Mouse (Mus musculus) midbrain, postnatal 0 days (tissue): ENCODE results near the gene Ppp2r5e. TPM values are rescaled to one million over a fixed set of nuclear protein-coding genes. Genes with fewer than 3 reads are reported as not detected.

Source experiments
- ATAC-seq: fragments of 200-750 bp; cut with Nextera tagmentation; 2 replicates; pipeline ENCODE4 v1.8.0; 2017; ENCODE audit warnings: moderate number of reproducible peaks, mild to moderate bottlenecking, moderate TSS enrichment, moderate library complexity; ENCODE audit not compliant: low FRiP score
- DNase-seq: peaks from one replicate; pipeline ENCODE4 v3.0.0-alpha.2; 2015; ENCODE audit warnings: low spot score
- H3K27ac ChIP-seq: fragments of 300-500 bp; sonication (generic); 2 replicates; pipeline ENCODE4 v1.5.1; 2014; ENCODE audit warnings: low read depth, mild to moderate bottlenecking, low read length, mixed read lengths
- H3K27me3 ChIP-seq: fragments of 300-500 bp; sonication (generic); 2 replicates; pipeline ENCODE4 v1.6.1; 2014; ENCODE audit warnings: low read length, control low read depth, mixed read lengths; ENCODE audit not compliant: insufficient read depth
- H3K36me3 ChIP-seq: fragments of 300-500 bp; sonication (generic); 2 replicates; pipeline ENCODE4 v1.6.1; 2014; ENCODE audit warnings: low read length, control low read depth, mixed read lengths; ENCODE audit not compliant: insufficient read depth
- H3K4me1 ChIP-seq: fragments of 300-500 bp; sonication (generic); 2 replicates; pipeline ENCODE4 v1.6.1; 2014; ENCODE audit warnings: mild to moderate bottlenecking, control low read depth, antibody characterized with exemption, low read length, mixed read lengths; ENCODE audit not compliant: insufficient read depth
- H3K4me2 ChIP-seq: fragments of 300-500 bp; sonication (generic); 2 replicates; pipeline ENCODE4 v1.6.1; 2014; ENCODE audit warnings: low read depth, mild to moderate bottlenecking, low read length, mixed read lengths; ENCODE audit not compliant: poor library complexity, severe bottlenecking
- H3K4me3 ChIP-seq: fragments of 300-500 bp; sonication (generic); 2 replicates; pipeline ENCODE4 v1.5.1; 2014; ENCODE audit warnings: low read depth, mild to moderate bottlenecking, low read length, moderate library complexity
- H3K9ac ChIP-seq: fragments of 300-500 bp; sonication (generic); replicated peaks from 2 replicates; pipeline ENCODE4 v1.6.1; 2014; ENCODE audit warnings: mild to moderate bottlenecking, low read length, moderate library complexity, mixed read lengths; ENCODE audit not compliant: poor library complexity, severe bottlenecking
- H3K9me3 ChIP-seq: fragments of 300-500 bp; sonication (generic); 2 replicates; pipeline ENCODE4 v1.6.1; 2016; ENCODE audit warnings: low read length, control low read depth
- CTCF ChIP-seq: IDR thresholded peaks from 2 replicates; pipeline ENCODE4 v1.5.1; 2016; ENCODE audit warnings: antibody characterized with exemption, mild to moderate bottlenecking
- WGBS: fragments of 180-500 bp; shearing (Covaris S2); extraction: QIAGEN DNeasy Blood & Tissue Kit; methylation state at CpG from one replicate; pipeline ENCODE4 v1.1.7; 2014; 5-methylcytosine and 5-hydroxymethylcytosine counted together
- polyA plus RNA-seq: library from polyadenylated mRNA; unstranded; fragments of >200 nt; fragmentation: Nextera tagmentation; extraction: Ambion mirVana; gene quantifications from 2 replicates; pipeline ENCODE4 v1.2.1, GENCODE M21; 2015
- total RNA-seq: library from RNA; depleted of rRNA; stranded (reverse); fragments of >200 nt; gene quantifications from 2 replicates; pipeline ENCODE4 v1.2.3, GENCODE M21; 2014

The Ppp2r5e gene
- total and polyA plus RNA-seq, 2 experiments from 2014 or later: 22.8 to 32.9 TPM

- Histone ChIP-seq H3K36me3 (peaks cover 8% of the 10 kb centered on the region; the same call in 1 of the 2 replicates), H3K4me3 (peak overlapping the region; percentile 100; the same call in 1 of the 2 replicates), H3K9ac (no peak overlapping the region), H3K27me3 (no peaks in the 10 kb centered on the region), H3K27ac (no peak overlapping the region), H3K9me3 (no peaks in the 10 kb centered on the region), H3K4me2 (peak overlapping the region; percentile 80), H3K4me1 (peaks cover 5% of the 10 kb centered on the region; the same call in 1 of the 2 replicates)
- 73% methylated on average over 4 of the region's 4 CpGs for WGBS
- ATAC-seq (no peak), DNase-seq (no peak)
- no peak for TF ChIP-seq CTCF
These were observed 2.2 kb downstream of the Ppp2r5e start for GRCm38 (mm10) chr12:75593817-75594216.

DNA sequence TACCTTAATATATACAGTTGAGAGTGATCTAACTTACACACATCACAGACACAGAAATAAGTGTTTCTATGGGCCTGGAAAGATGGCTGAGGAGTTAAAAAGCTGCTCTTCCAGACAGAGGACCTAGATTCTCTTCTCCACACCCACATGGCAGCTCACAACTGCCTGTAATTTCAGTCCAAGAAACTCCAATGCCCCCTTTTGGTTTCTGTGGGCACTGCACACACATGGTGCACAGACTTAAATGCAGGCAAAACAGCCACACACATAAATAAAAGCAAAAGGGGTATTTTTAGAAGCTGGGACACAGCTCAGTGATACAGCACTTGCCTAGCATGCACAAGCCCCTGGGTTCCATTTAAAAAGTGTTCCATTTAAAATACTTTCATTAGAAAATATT, 8.5 kb downstream of the Ppp2r5e start:
- H3K36me3 ChIP-seq: peaks cover 22% of the 10 kb centered on the region
- H3K4me2 ChIP-seq: no peak overlapping the region
- TF ChIP-seq CTCF: peak; percentile 23; the same call in 1 of the 2 replicates
- no peak for ATAC-seq
- no peak overlapping the region for H3K4me3 ChIP-seq
- no peaks in the 10 kb centered on the region for H3K27me3 ChIP-seq
- no peaks in the 10 kb centered on the region for H3K9me3 ChIP-seq
- no peak overlapping the region for H3K27ac ChIP-seq
- no peaks in the 10 kb centered on the region for H3K4me1 ChIP-seq
- H3K9ac ChIP-seq: no peak overlapping the region
- no peak for DNase-seq

DNA sequence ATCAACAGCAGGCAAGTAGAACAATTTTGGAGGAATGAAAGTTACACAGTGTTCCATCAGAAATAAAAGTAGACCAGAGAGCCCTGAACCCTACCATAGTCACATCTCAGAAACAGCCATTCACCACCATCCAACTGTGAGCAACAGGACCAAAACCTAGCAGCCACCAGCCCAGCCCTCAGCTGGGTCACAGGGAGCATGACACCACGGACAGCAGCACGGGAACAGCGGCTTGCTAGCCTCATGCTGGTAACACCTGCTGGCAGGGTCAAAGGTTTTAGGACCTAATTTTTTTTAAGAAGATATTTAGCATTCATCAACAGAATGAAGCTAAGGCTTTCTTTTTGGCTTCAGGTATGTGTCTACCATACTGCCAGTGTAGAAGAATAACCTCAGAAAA, 12.3 kb downstream of the Ppp2r5e start:
- H3K27ac ChIP-seq: no peak overlapping the region
- no peak overlapping the region for H3K4me3 ChIP-seq
- no peak for TF ChIP-seq CTCF
- no peak for DNase-seq
- no peak for ATAC-seq
- no peaks in the 10 kb centered on the region for H3K4me1 ChIP-seq
- no peak overlapping the region for H3K9ac ChIP-seq
- WGBS: 79% methylated on average over 3 of the region's 3 CpGs
- no peak overlapping the region for H3K4me2 ChIP-seq
- H3K9me3 ChIP-seq: no peaks in the 10 kb centered on the region
- peaks cover 17% of the 10 kb centered on the region for H3K36me3 ChIP-seq
- H3K27me3 ChIP-seq: no peaks in the 10 kb centered on the region

- no peak overlapping the region for H3K4me2 ChIP-seq
- no peaks in the 10 kb centered on the region for H3K4me1 ChIP-seq
- no peak overlapping the region for H3K27ac ChIP-seq
- no peak for TF ChIP-seq CTCF
- H3K27me3 ChIP-seq: no peaks in the 10 kb centered on the region
- ATAC-seq: no peak
- H3K4me3 ChIP-seq: no peak overlapping the region
- WGBS: 99% methylated on average over 2 of the region's 2 CpGs
- H3K9ac ChIP-seq: no peak overlapping the region
- no peak for DNase-seq
- H3K9me3 ChIP-seq: no peaks in the 10 kb centered on the region
- peaks cover 7% of the 10 kb centered on the region; the same call in 1 of the 2 replicates for H3K36me3 ChIP-seq
These were observed 17.0 kb downstream of the Ppp2r5e start for GRCm38 (mm10) chr12:75579076-75579475.

DNA sequence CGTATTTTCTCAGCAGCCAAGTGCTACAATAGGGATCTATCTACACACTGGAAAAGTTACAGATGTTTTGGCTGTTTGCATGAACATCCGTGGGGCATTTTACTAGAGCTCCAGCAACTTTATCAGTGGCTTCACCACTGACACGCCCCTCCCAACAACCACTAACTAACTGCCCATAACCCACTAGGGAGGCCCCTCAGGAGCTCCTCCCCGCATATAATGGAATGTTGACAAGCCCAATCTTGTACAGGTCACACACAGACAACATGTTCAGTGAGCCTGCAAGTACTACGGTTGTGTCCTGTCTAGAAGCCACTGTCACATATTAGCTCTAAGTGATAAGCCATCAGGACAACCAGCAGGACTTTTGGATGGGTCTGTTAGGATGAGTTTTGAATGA, 18.8 kb downstream of the Ppp2r5e start:
- H3K27me3 ChIP-seq: no peaks in the 10 kb centered on the region
- no peak for TF ChIP-seq CTCF
- no peak overlapping the region for H3K4me3 ChIP-seq
- 0 out of 2 replicates have a peak, but pooled peaks cover 3% of the 10 kb centered on the region for H3K36me3 ChIP-seq
- H3K9me3 ChIP-seq: no peaks in the 10 kb centered on the region
- H3K9ac ChIP-seq: no peak overlapping the region
- no peak overlapping the region for H3K4me2 ChIP-seq
- no peak for DNase-seq
- no peaks in the 10 kb centered on the region for H3K4me1 ChIP-seq
- 88% methylated on average over 5 of the region's 5 CpGs for WGBS
- no peak for ATAC-seq
- H3K27ac ChIP-seq: no peak overlapping the region

GRCm38 (mm10) chr12:75572271-75572670, 23.8 kb downstream of the Ppp2r5e start:
- Histone ChIP-seq H3K36me3 (no peaks in the 10 kb centered on the region), H3K27ac (no peak overlapping the region), H3K27me3 (no peaks in the 10 kb centered on the region), H3K4me1 (no peaks in the 10 kb centered on the region), H3K9ac (no peak overlapping the region), H3K4me2 (no peak overlapping the region), H3K9me3 (no peaks in the 10 kb centered on the region), H3K4me3 (no peak overlapping the region)
- TF ChIP-seq CTCF: peak; percentile 36; the same call in 1 of the 2 replicates
- WGBS: 71% methylated on average over 4 of the region's 4 CpGs
- DNase-seq: no peak
- no peak for ATAC-seq
